Mouse (Mus musculus) activated CD4-positive, CD25-positive, alpha-beta regulatory T cell, adult 4 months (primary cell): ENCODE results near the gene Speer4e. TPM values are rescaled to one million over a fixed set of nuclear protein-coding genes. Genes with fewer than 3 reads are reported as not detected.
"Not testable (repeated sequence)": the region's sequence is repeated elsewhere in the genome, so short reads cannot be mapped to it uniquely, and the experiment has no call there.

Experiments used
- ATAC-seq: one replicate; pipeline ENCODE4 v1.8.0; 2017
- polyA plus RNA-seq, 2 experiments: library from polyadenylated mRNA; unstranded; fragments of 100-300 nt; shearing (Covaris generic); gene quantifications; one replicate each; pipeline ENCODE4 v1.2.1; 2017

Speer4e gene
- not detected for polyA plus RNA-seq

- not testable (repeated sequence) for ATAC-seq
These were observed at the start of gene Speer4e for GRCm38 (mm10) chr5:14938329-14938728. Gene Speer4e, minus strand, starts transcription at chr5:14938429.

GRCm38 (mm10) chr5:14986649-14987387, 48.6 kb upstream of the Speer4e start:
- ATAC-seq: not testable (repeated sequence)

- ATAC-seq: not testable (repeated sequence)
These were observed 40.6 kb upstream of the Speer4e start, which contains the start of gene Gm10354 for GRCm38 (mm10) chr5:14978835-14979234. Gene Gm10354, minus strand, starts transcription at chr5:14978935.

GRCm38 (mm10) chr5:14977368-14977767, 39.1 kb upstream of the Speer4e start:
- not testable (repeated sequence) for ATAC-seq

DNA sequence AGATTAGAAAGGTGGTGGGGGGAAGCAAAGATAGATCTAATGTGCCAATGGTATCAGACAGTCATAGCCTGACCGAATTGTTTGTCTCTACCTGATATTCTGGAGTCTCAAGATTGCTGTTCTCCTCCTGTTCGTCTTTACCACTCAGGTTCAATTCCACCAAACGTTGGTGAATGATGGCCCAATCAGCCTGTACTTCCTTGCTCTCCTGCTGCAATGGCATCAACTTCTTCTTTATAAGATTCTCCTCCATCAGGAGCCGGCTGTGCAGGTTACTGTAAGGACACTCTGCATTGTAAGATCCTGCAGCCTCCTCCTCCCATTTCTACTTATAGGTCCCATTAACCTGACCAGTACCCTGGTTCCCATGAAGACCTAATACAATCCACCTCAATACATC, 37.1 kb upstream of the Speer4e start:
- ATAC-seq: not testable (repeated sequence)

- ATAC-seq: not testable (repeated sequence)
These were observed 34.6 kb upstream of the Speer4e start for GRCm38 (mm10) chr5:14972841-14973240.

DNA sequence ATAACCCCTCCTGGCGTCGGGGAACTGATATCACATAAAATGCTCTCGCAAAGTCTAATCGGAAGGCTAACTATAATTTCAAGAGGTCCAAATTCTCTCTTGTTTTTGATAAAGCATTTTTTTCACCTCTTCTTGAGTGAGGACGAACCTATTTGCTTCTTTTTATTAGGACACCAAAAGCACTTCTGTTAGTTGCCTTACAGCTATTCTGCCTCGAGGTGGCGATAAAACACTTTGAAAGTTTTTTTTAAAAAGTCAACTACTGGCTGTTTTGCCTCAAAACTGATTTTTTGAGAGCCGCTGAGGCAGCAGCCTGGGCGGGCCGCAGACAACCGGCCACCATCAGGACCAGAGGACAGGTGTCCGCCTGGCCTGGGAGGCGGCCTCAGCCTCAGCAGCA, 25.6 kb upstream of the Speer4e start:
- not testable (repeated sequence) for ATAC-seq

DNA sequence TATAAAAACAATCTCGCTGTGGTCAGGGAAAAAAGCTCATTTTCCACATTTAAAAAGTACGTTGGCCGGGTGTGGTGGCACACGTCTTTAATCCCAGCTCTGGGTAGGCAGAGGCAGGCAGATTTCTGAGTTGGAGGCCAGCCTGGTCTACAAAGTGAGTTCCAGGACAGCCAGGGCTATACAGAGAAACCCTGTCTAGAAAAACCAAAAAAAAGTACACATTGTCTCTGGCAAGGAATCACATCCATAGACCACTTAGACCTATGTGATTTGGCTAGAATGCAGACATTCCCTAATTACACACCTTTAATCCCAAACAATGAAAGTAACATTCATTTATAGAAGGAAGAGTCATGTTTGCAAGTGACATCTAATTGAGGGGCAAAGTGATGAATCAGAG, 23.3 kb upstream of the Speer4e start:
- ATAC-seq: not testable (repeated sequence)

DNA sequence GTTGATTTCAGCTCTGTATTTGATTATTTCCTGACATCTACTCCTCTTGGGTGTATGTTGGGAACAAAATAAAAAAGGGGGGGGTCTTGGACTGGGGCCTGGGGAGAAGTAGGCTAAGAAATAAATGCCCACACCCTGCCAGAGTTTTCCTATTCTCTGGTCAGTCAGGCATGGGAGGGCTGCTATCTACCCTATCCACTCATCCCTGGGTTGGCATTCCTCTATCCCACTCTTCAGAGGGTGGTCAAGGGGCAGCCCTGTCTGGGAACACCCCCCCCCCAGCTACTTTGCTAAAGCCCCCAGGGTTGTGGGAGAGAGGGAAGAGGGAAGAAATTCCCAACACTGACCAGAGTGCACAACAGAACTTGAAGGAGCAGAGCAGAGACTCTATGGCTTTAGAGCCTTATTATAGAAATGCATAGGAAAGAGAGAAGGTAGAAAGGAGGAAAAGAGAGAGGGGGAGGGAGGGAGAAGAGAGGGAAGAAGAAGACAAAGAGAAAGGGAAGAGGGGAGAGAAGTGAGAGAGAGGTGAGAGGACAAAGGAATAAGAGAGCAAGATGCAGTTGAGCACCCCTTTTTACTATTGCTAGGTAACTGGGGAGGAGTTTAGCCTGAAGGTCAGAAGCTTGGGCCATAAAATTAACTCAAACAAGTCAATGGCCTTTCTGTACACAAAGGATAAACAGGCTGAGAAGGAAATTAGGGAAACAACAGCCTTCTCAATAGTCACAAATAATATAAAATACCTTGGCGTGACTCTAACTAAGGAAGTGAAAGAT, 17.9 kb upstream of the Speer4e start:
- not testable (repeated sequence) for ATAC-seq

GRCm38 (mm10) chr5:14953587-14953986, 15.4 kb upstream of the Speer4e start:
- not testable (repeated sequence) for ATAC-seq

- ATAC-seq: not testable (repeated sequence)
These were observed 14.5 kb upstream of the Speer4e start for GRCm38 (mm10) chr5:14952749-14953148.

- ATAC-seq: not testable (repeated sequence)
These were observed 13.6 kb upstream of the Speer4e start for GRCm38 (mm10) chr5:14951822-14952221.

DNA sequence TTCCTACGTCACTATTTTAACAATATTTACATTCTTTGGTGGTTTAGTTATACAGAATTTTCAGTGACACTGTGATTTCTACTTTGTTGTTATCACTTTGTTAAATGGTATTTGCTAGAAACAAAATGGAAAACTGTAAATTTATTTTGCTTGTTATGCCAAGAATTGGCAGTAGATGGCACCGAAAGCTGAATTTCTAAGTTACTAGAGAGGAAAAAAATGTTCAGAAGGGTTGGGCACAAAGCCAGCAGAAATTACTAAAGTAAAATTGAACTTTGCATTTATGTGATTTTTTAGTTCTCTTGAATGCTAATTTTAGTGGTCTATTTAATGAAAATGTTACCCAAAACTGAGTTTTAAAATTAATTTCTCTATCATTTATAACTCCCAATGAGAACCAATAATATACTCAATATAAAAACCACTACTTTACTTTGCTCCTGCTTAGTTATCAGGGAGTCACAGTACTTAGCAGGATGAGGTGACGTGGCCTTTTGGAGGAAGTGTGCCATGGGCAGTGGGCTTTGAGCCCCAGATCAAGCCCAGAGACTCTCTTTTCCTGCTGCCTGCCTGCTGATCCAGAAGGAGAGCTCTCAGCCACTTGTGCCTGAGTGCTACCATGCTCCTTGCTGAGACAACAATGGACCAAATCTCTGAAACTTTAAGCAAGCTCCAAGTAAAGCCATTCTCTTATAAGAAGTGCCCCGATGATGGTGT, 9.4 kb upstream of the Speer4e start:
- ATAC-seq: not testable (repeated sequence)

GRCm38 (mm10) chr5:14945524-14945923, 7.3 kb upstream of the Speer4e start:
- not testable (repeated sequence) for ATAC-seq

GRCm38 (mm10) chr5:14941043-14941442, 2.8 kb upstream of the Speer4e start:
- not testable (repeated sequence) for ATAC-seq

GRCm38 (mm10) chr5:14933721-14934120, 4.5 kb downstream of the Speer4e start:
- not testable (repeated sequence) for ATAC-seq

- not testable (repeated sequence) for ATAC-seq
These were observed 11.2 kb downstream of the Speer4e start for GRCm38 (mm10) chr5:14927047-14927446.

- not testable (repeated sequence) for ATAC-seq
These were observed 23.4 kb downstream of the Speer4e start, which contains the start of gene Gm9758 for GRCm38 (mm10) chr5:14914799-14915198. Gene Gm9758, minus strand, starts transcription at chr5:14914899.

GRCm38 (mm10) chr5:14914361-14914760, 23.9 kb downstream of the Speer4e start:
- not testable (repeated sequence) for ATAC-seq

- ATAC-seq: not testable (repeated sequence)
These were observed 34.7 kb downstream of the Speer4e start for GRCm38 (mm10) chr5:14903539-14903938.

GRCm38 (mm10) chr5:14892242-14892641, 46.0 kb downstream of the Speer4e start:
- ATAC-seq: no peak

DNA sequence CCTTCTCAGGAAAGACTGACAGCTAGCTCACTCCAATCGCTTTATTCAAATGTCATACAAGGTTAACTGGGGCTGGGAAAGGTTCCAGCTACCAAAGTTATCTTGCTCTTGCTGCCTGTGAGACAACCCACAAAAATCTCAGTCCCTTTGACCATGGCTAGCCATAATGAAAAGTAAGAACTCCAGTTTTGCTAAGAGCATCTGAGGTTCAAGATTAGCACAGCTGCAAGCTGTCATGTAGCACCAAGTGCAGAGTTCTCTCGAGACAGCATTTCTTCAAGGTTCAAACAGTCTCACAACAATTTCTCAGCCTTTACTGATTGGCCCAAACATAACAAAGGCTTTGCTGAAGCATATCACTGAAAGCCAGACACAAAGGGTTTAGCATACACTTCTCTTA, 52.9 kb downstream of the Speer4e start:
- not testable (repeated sequence) for ATAC-seq
